Mouse (Mus musculus) bone marrow, adult 2 months (tissue): ENCODE results near the gene Prkg2. TPM values are rescaled to one million over a fixed set of nuclear protein-coding genes. Genes with fewer than 3 reads are reported as not detected.

ENCODE experiments used
- H3K27ac ChIP-seq: fragments of 200-500 bp; 2 replicates; pipeline ENCODE4 v1.5.1; 2012; ENCODE audit warnings: low read depth, mild to moderate bottlenecking, control low read depth, inconsistent platforms, low read length; ENCODE audit not compliant: control insufficient read depth, poor library complexity, insufficient read depth
- H3K4me1 ChIP-seq: fragments of 200-500 bp; 2 replicates; pipeline ENCODE4 v1.6.1; 2011; ENCODE audit warnings: low read length; ENCODE audit not compliant: control insufficient read depth, insufficient read depth
- H3K4me3 ChIP-seq: fragments of 200-500 bp; replicated peaks from 2 replicates; pipeline ENCODE3; 2011; ENCODE audit warnings: mild to moderate bottlenecking, low read depth, low read length, control low read depth; ENCODE audit not compliant: control insufficient read depth
- CTCF ChIP-seq: fragments of 200-500 bp; IDR thresholded peaks from 2 replicates; pipeline ENCODE4 v1.5.1; 2011; ENCODE audit warnings: low read length, control low read depth; ENCODE audit not compliant: control insufficient read depth, insufficient read depth
- POLR2A ChIP-seq: fragments of 200-500 bp; IDR thresholded peaks from 2 replicates; pipeline ENCODE4 v1.6.1; 2011; ENCODE audit warnings: low read depth, mild to moderate bottlenecking, control low read depth, low read length, borderline replicate concordance; ENCODE audit not compliant: control insufficient read depth
- WGBS: fragments of 180-500 bp; shearing (Covaris S2); methylation state at CpG from one replicate; pipeline ENCODE4 v1.1.7; 2018; 5-methylcytosine and 5-hydroxymethylcytosine counted together
- polyA plus RNA-seq: library from polyadenylated mRNA; stranded (reverse); fragments of >200 nt; gene quantifications from 2 replicates; pipeline ENCODE4 v1.2.4, GENCODE M21; 2011; ENCODE audit warnings: low replicate concordance; ENCODE audit not compliant: missing spikeins, insufficient read depth, insufficient read length

Prkg2 gene
- polyA plus RNA-seq, 1 experiment = 1.5 TPM

- WGBS = 5% methylated on average over 6 of the region's 6 CpGs
- Histone ChIP-seq H3K4me3 (no peak overlapping the region), H3K27ac (no peak overlapping the region), H3K4me1 (no peaks in the 10 kb centered on the region)
- no peak for TF ChIP-seq CTCF
- TF ChIP-seq POLR2A = no peak
These were observed 96.4 kb downstream of the Prkg2 start for GRCm38 (mm10) chr5:98940731-98941130.

- TF ChIP-seq POLR2A (no peak), CTCF (no peak)
- H3K4me3 ChIP-seq = no peak overlapping the region
- no peak overlapping the region for H3K27ac ChIP-seq
- H3K4me1 ChIP-seq = no peaks in the 10 kb centered on the region
- WGBS = 67% methylated on average over 6 of the region's 6 CpGs
These were observed 97.4 kb downstream of the Prkg2 start for GRCm38 (mm10) chr5:98939631-98940208.

- Histone ChIP-seq H3K4me3 (no peak overlapping the region), H3K4me1 (no peaks in the 10 kb centered on the region), H3K27ac (no peak overlapping the region)
- WGBS = 83% methylated on average over 9 of the region's 9 CpGs
- no peak for TF ChIP-seq POLR2A
- TF ChIP-seq CTCF = no peak
These were observed 98.0 kb downstream of the Prkg2 start for GRCm38 (mm10) chr5:98939116-98939515.

- 62% methylated on average over 4 of the region's 4 CpGs for WGBS
- no peak for TF ChIP-seq POLR2A
- no peak for TF ChIP-seq CTCF
- H3K4me1 ChIP-seq = no peaks in the 10 kb centered on the region
- no peak overlapping the region for H3K27ac ChIP-seq
- no peak overlapping the region for H3K4me3 ChIP-seq
These were observed 99.3 kb downstream of the Prkg2 start for GRCm38 (mm10) chr5:98937879-98938278.

GRCm38 (mm10) chr5:98936650-98937049 lies 100.5 kb downstream of the Prkg2 start:
- no peak overlapping the region for H3K27ac ChIP-seq
- no peak for TF ChIP-seq POLR2A
- TF ChIP-seq CTCF = no peak
- WGBS = 56% methylated on average over 2 of the region's 2 CpGs
- H3K4me3 ChIP-seq = no peak overlapping the region
- H3K4me1 ChIP-seq = no peaks in the 10 kb centered on the region

GRCm38 (mm10) chr5:98935930-98936329 lies 101.2 kb downstream of the Prkg2 start:
- Histone ChIP-seq H3K27ac (no peak overlapping the region), H3K4me1 (no peaks in the 10 kb centered on the region), H3K4me3 (no peak overlapping the region)
- WGBS = 54% methylated on average over 8 of the region's 8 CpGs
- no peak for TF ChIP-seq POLR2A
- TF ChIP-seq CTCF = no peak

GRCm38 (mm10) chr5:98922921-98923320 lies 114.2 kb downstream of the Prkg2 start:
- WGBS = 82% methylated on average over 3 of the region's 3 CpGs
- H3K4me3 ChIP-seq = no peak overlapping the region

GRCm38 (mm10) chr5:98921608-98922007 lies 115.5 kb downstream of the Prkg2 start:
- Histone ChIP-seq H3K27ac (no peak overlapping the region), H3K4me3 (no peak overlapping the region), H3K4me1 (no peaks in the 10 kb centered on the region; the same call in none of the 2 replicates)
- no peak for TF ChIP-seq CTCF
- TF ChIP-seq POLR2A = no peak
- 68% methylated on average over 1 of the region's 1 CpGs for WGBS

More at GRCm38 (mm10) chr5:98922921-98923320, 114.2 kb downstream of the Prkg2 start:
- Histone ChIP-seq H3K27ac (no peak overlapping the region), H3K4me1 (no peaks in the 10 kb centered on the region; the same call in none of the 2 replicates)
- TF ChIP-seq CTCF (no peak), POLR2A (no peak)

GRCm38 (mm10) chr5:98918716-98919115 lies 118.4 kb downstream of the Prkg2 start:
- no peak for TF ChIP-seq CTCF
- TF ChIP-seq POLR2A = no peak
- Histone ChIP-seq H3K4me3 (no peak overlapping the region), H3K4me1 (no peaks in the 10 kb centered on the region; the same call in none of the 2 replicates), H3K27ac (no peak overlapping the region)
- WGBS = 84% methylated on average over 5 of the region's 5 CpGs
